In genomic region chr7:46845978-46846485, GRCm38 (mm10) we compare ENCODE assay signal across 8 mouse cellular contexts. TPM values are rescaled to one million over a fixed set of nuclear protein-coding genes. Genes with fewer than 3 reads are reported as not detected.
A peak's percentile ranks its signal among the peaks of the same experiment; 100 is the strongest.
DNase-seq lines count a peak whose midpoint lies in the region; ATAC-seq and TF ChIP-seq lines count a peak whose summit lies in the region.

No protein-coding gene starts in this region.

- DNase-seq in embryo, embryonic 10 days (ENCODE audit: low spot score), result peak; percentile 60
- no peak for DNase-seq in embryo, embryonic 9.5 days (ENCODE audit: extremely low spot score)
- peak; percentile 34 for DNase-seq in c-Kit-positive CD71-positive TER-119-positive erythroid progenitor cells, embryonic 14.5 days (ENCODE audit: low spot score)
- peak; percentile 42 to 54 for DNase-seq in gastrocnemius, postnatal 36 days
- peak; percentile 68 to 72 for DNase-seq in thymus, postnatal 36 days

- intact Hi-C loops in gastrocnemius, postnatal 36 days (cut with DNase I), result loop anchor here (5.0 kb wide), 1 partner anchor 49 kb away; the partner anchor contains the start of genes Gtf2h1 and Hps5

- peaks cover 53% of the 10 kb centered on the region for H3K79me2 ChIP-seq in C2C12 (ENCODE audit: control insufficient read depth, insufficient read depth)

- H3K4me1 ChIP-seq in limb, embryonic 13.5 days, result peaks cover 21% of the 10 kb centered on the region
- H3K4me1 ChIP-seq in midbrain, embryonic 16.5 days (ENCODE audit: control insufficient read depth, insufficient read depth, low read length), result peaks cover 8% of the 10 kb centered on the region

- H3K27ac ChIP-seq in limb, embryonic 13.5 days, result peak overlapping the region; percentile 97
- peak overlapping the region; percentile 83 for H3K27ac ChIP-seq in midbrain, embryonic 16.5 days (ENCODE audit: low read length)

- peak overlapping the region; percentile 96 for H3K9ac ChIP-seq in limb, embryonic 13.5 days
- peak overlapping the region; percentile 74 for H3K9ac ChIP-seq in midbrain, embryonic 16.5 days (ENCODE audit: low read depth, low read length)

- ATAC-seq in limb, embryonic 13.5 days (ENCODE audit: low FRiP score, low read depth), result peak; percentile 61
- peak; percentile 59 for ATAC-seq in midbrain, embryonic 16.5 days

- H3ac ChIP-seq in C2C12 (ENCODE audit: control insufficient read depth, insufficient read length, low read depth), result peak overlapping the region; percentile 70

- peaks cover 30% of the 10 kb centered on the region for H3K79me3 ChIP-seq in C2C12 (ENCODE audit: low read depth)

- TF ChIP-seq CTCF in C2C12 (IDR thresholded peaks at IDR 0.05; ENCODE audit: control insufficient read depth, insufficient read depth, insufficient read length), result no peak

- WGBS in limb, embryonic 13.5 days, result under 1% methylated on average over 36 of the region's 36 CpGs
- WGBS in midbrain, embryonic 16.5 days, result under 1% methylated on average over 36 of the region's 36 CpGs

- no peaks in the 10 kb centered on the region for H3K9me3 ChIP-seq in limb, embryonic 13.5 days
- H3K9me3 ChIP-seq in midbrain, embryonic 16.5 days (replicated peaks; ENCODE audit: control insufficient read depth, low read length, poor library complexity, severe bottlenecking), result no peaks in the 10 kb centered on the region

- H3K27me3 ChIP-seq in C2C12 (ENCODE audit: control insufficient read depth, insufficient read depth, insufficient read length), result no peaks in the 10 kb centered on the region
- H3K27me3 ChIP-seq in limb, embryonic 13.5 days, result peaks cover 5% of the 10 kb centered on the region
- H3K27me3 ChIP-seq in midbrain, embryonic 16.5 days (ENCODE audit: control insufficient read depth, insufficient read depth, low read depth, low read length), result no peaks in the 10 kb centered on the region

- H3K36me3 ChIP-seq in C2C12 (ENCODE audit: control insufficient read depth, insufficient read depth), result peaks cover 35% of the 10 kb centered on the region
- peaks cover 35% of the 10 kb centered on the region for H3K36me3 ChIP-seq in limb, embryonic 13.5 days
- peaks cover 13% of the 10 kb centered on the region for H3K36me3 ChIP-seq in midbrain, embryonic 16.5 days (ENCODE audit: control insufficient read depth, insufficient read depth, low read length)

- H3K4me2 ChIP-seq in limb, embryonic 13.5 days (replicated peaks), result peak overlapping the region; percentile 86
- H3K4me2 ChIP-seq in midbrain, embryonic 16.5 days (ENCODE audit: low read length), result peak overlapping the region; percentile 58

- peak overlapping the region; percentile 72 for H3K4me3 ChIP-seq in C2C12 (ENCODE audit: insufficient read depth, poor library complexity, severe bottlenecking)
- H3K4me3 ChIP-seq in limb, embryonic 13.5 days, result peak overlapping the region; percentile 89
- peak overlapping the region; percentile 61 for H3K4me3 ChIP-seq in midbrain, embryonic 16.5 days (ENCODE audit: low read depth, low read length)

TF ChIP-seq in C2C12, 6 proteins besides CTCF, POLR2A, EP300 and RAD21:
- TF ChIP-seq MYOG (IDR thresholded peaks at IDR 0.05; ENCODE audit: control insufficient read depth, extremely low read depth, insufficient read length) (no peak), FOSL1 (IDR thresholded peaks at IDR 0.05; ENCODE audit: insufficient read depth, low read length, poor library complexity, severe bottlenecking) (no peak), MYOD1 (IDR thresholded peaks at IDR 0.05; ENCODE audit: control insufficient read depth, insufficient read length, low read depth) (no peak), MAX (IDR thresholded peaks at IDR 0.05) (no peak), CEBPB (IDR thresholded peaks at IDR 0.05; ENCODE audit: low read depth) (no peak), USF1 (IDR thresholded peaks at IDR 0.05; ENCODE audit: low read depth) (no peak)

RNA-seq across cellular contexts. Expression of gene Ldha, which starts 4.8 kb away (rescaled TPM):
- 2,062 TPM for polyA plus RNA-seq in C2C12 (2012; fragmentation: generic; extraction: Trizol)
- 1,000 to 10,000 TPM; 2,924 to 3,276 TPM for total RNA-seq in gastrocnemius, postnatal 36 days (2021)
- 1,645 and 1,659 TPM in 2 replicates for polyA plus RNA-seq in limb, embryonic 13.5 days (2015; fragmentation: Nextera tagmentation; extraction: Ambion mirVana)
- 596 and 701 TPM in 2 replicates for polyA plus RNA-seq in midbrain, embryonic 16.5 days (2015; fragmentation: Nextera tagmentation; extraction: Ambion mirVana)

RNA-seq across cellular contexts. Expression of gene Ldhc, which starts 15.0 kb away (rescaled TPM):
- polyA plus RNA-seq in C2C12 (2012; fragmentation: generic; extraction: Trizol), result not detected
- total RNA-seq in gastrocnemius, postnatal 36 days (2021), result not detected
- polyA plus RNA-seq in limb, embryonic 13.5 days (2015; fragmentation: Nextera tagmentation; extraction: Ambion mirVana), result not detected in 2 replicates
- polyA plus RNA-seq in midbrain, embryonic 16.5 days (2015; fragmentation: Nextera tagmentation; extraction: Ambion mirVana), result 0.33 and 0.46 TPM in 2 replicates

RNA-seq across cellular contexts. Expression of gene Gtf2h1, which starts 50.1 kb away (rescaled TPM):
- polyA plus RNA-seq in C2C12 (2012; fragmentation: generic; extraction: Trizol), result 19.9 TPM
- 10 to 100 TPM; 14.0 to 14.8 TPM for total RNA-seq in gastrocnemius, postnatal 36 days (2021)
- polyA plus RNA-seq in limb, embryonic 13.5 days (2015; fragmentation: Nextera tagmentation; extraction: Ambion mirVana), result 51.3 and 56.3 TPM in 2 replicates
- polyA plus RNA-seq in midbrain, embryonic 16.5 days (2015; fragmentation: Nextera tagmentation; extraction: Ambion mirVana), result 40.9 and 46.8 TPM in 2 replicates

RNA-seq across cellular contexts. Expression of gene Hps5, which starts 50.2 kb away (rescaled TPM):
- polyA plus RNA-seq in C2C12 (2012; fragmentation: generic; extraction: Trizol), result 8.3 TPM
- 10 to 100 TPM in 1 of 2 experiments, 1 to 10 TPM in 1; 8.7 to 12.2 TPM for total RNA-seq in gastrocnemius, postnatal 36 days (2021)
- polyA plus RNA-seq in limb, embryonic 13.5 days (2015; fragmentation: Nextera tagmentation; extraction: Ambion mirVana), result 22.2 and 23.8 TPM in 2 replicates
- polyA plus RNA-seq in midbrain, embryonic 16.5 days (2015; fragmentation: Nextera tagmentation; extraction: Ambion mirVana), result 11.1 and 14.0 TPM in 2 replicates
